Mouse (Mus musculus) stomach, embryonic 16.5 days (tissue): ENCODE results near the gene Rassf3. TPM values are rescaled to one million over a fixed set of nuclear protein-coding genes. Genes with fewer than 3 reads are reported as not detected.

ENCODE experiments used
- ATAC-seq: fragments of 200-750 bp; cut with Nextera tagmentation; 2 replicates; pipeline ENCODE4 v1.8.0; 2017; ENCODE audit warnings: moderate number of reproducible peaks, moderate TSS enrichment; ENCODE audit not compliant: insufficient read depth, low FRiP score
- H3K27ac ChIP-seq: fragments of 300-500 bp; sonication (generic); 2 replicates; pipeline ENCODE4 v1.5.1; 2014; ENCODE audit warnings: low read length
- H3K27me3 ChIP-seq: fragments of 300-500 bp; sonication (generic); 2 replicates; pipeline ENCODE4 v1.6.1; 2014; ENCODE audit warnings: low read length, control low read depth, mixed read lengths; ENCODE audit not compliant: control insufficient read depth, insufficient read depth
- H3K36me3 ChIP-seq: fragments of 300-500 bp; sonication (generic); 2 replicates; pipeline ENCODE4 v1.6.1; 2014; ENCODE audit warnings: low read length; ENCODE audit not compliant: control insufficient read depth, insufficient read depth
- H3K4me1 ChIP-seq: fragments of 300-500 bp; sonication (generic); 2 replicates; pipeline ENCODE4 v1.6.1; 2014; ENCODE audit warnings: low read length, control low read depth, mixed read lengths; ENCODE audit not compliant: control insufficient read depth, insufficient read depth
- H3K4me2 ChIP-seq: fragments of 300-500 bp; sonication (generic); 2 replicates; pipeline ENCODE4 v1.6.1; 2014; ENCODE audit warnings: low read depth, low read length, mixed read lengths
- H3K4me3 ChIP-seq: fragments of 300-500 bp; sonication (generic); replicated peaks from 2 replicates; pipeline ENCODE4 v1.5.1; 2014; ENCODE audit warnings: mild to moderate bottlenecking, low read length
- H3K9ac ChIP-seq: fragments of 300-500 bp; sonication (generic); 2 replicates; pipeline ENCODE4 v1.6.1; 2014; ENCODE audit warnings: low read length
- H3K9me3 ChIP-seq: fragments of 300-500 bp; sonication (generic); replicated peaks from 2 replicates; pipeline ENCODE4 v1.6.1; 2016; ENCODE audit warnings: low read length, control low read depth; ENCODE audit not compliant: control insufficient read depth
- WGBS: fragments of 180-500 bp; shearing (Covaris S2); extraction: QIAGEN DNeasy Blood & Tissue Kit; methylation state at CpG from one replicate; pipeline ENCODE4 v1.1.7; 2014; 5-methylcytosine and 5-hydroxymethylcytosine counted together
- polyA plus RNA-seq: library from polyadenylated mRNA; unstranded; fragments of >200 nt; fragmentation: Nextera tagmentation; extraction: Ambion mirVana; gene quantifications from 2 replicates; pipeline ENCODE4 v1.2.1, GENCODE M21; 2015

The Rassf3 gene
- polyA plus RNA-seq, 1 experiment from 2014 or later: 22.0 TPM

DNA sequence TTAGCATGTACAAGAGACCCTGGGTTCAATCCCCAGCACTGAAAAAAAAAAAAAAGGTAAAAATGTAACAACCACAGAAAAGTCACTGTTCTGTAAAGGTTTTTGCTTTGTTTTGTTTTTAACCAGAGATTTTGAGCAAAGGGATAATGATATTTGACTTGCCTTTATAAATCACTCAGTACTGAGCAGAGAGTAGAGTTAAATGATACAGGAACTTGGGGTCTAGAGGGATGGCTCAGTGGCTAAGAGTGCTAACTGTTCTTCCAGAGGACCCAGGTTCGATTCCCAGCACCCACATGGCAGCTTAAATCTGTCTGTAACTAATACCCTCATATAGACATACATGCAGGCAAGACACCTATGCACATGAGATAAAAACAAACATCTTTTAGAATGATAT lies 3.8 kb upstream of the Rassf3 start:
- Histone ChIP-seq H3K9ac (no peak overlapping the region), H3K4me2 (no peak overlapping the region), H3K27me3 (no peaks in the 10 kb centered on the region), H3K4me3 (no peak overlapping the region), H3K9me3 (no peaks in the 10 kb centered on the region), H3K36me3 (no peaks in the 10 kb centered on the region), H3K27ac (no peak overlapping the region), H3K4me1 (peaks cover 4% of the 10 kb centered on the region)
- ATAC-seq: no peak
- WGBS: 87% methylated on average over 1 of the region's 1 CpGs

DNA sequence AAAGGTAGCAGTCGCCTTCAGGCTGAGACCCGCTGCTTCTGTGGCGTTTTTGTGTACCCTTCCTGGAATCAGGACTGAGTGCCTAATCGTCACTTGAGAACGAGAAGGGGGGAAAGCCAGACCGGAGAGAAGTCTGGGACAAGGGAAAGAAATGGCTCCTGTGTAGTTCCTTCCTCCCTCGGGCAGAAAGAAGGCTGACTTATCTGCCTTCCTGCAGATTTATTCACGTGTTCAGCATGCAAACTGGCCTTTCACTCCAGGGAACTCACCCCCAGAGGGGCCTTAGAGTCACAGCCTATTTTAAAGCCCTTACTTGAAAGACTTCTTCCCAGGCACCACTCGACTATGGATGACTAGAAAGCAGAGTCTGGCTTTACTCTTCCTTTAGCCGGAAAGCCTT lies 1.3 kb upstream of the Rassf3 start:
- Histone ChIP-seq H3K9me3 (no peaks in the 10 kb centered on the region), H3K27ac (peak overlapping the region; percentile 80), H3K9ac (peak overlapping the region; percentile 67; the same call in 1 of the 2 replicates), H3K4me1 (peaks cover 26% of the 10 kb centered on the region), H3K4me3 (0 out of 2 replicates have a peak overlapping the region, but pooled peaks have one; percentile 4), H3K27me3 (no peaks in the 10 kb centered on the region), H3K36me3 (no peaks in the 10 kb centered on the region), H3K4me2 (peak overlapping the region; percentile 75; the same call in 1 of the 2 replicates)
- WGBS: 25% methylated on average over 10 of the region's 10 CpGs
- no peak for ATAC-seq

DNA sequence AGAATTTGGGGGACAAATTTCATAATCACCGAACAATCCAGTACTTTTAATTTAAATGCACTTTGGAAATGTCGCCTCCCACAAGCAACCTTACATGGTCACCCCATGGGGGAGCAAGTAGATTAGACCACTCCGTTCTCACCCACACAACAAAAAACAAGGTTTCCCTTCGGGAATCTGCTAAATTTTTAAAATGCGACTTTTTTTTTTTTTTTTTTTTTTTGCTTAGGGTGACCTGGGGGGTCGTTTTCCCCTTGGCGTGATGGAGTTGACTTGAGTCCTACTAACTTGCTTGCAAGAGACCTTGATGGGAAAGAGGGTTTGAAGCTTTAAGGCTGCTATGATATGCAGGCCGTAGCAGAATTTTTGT lies 806 bp upstream of the Rassf3 start:
- Histone ChIP-seq H3K4me2 (peak overlapping the region; percentile 75), H3K4me3 (peak overlapping the region; percentile 95), H3K36me3 (no peaks in the 10 kb centered on the region), H3K9me3 (no peaks in the 10 kb centered on the region), H3K27ac (peak overlapping the region; percentile 80), H3K9ac (peak overlapping the region; percentile 67), H3K27me3 (no peaks in the 10 kb centered on the region), H3K4me1 (peaks cover 31% of the 10 kb centered on the region)
- ATAC-seq: no peak
- 22% methylated on average over 8 of the region's 8 CpGs for WGBS

DNA sequence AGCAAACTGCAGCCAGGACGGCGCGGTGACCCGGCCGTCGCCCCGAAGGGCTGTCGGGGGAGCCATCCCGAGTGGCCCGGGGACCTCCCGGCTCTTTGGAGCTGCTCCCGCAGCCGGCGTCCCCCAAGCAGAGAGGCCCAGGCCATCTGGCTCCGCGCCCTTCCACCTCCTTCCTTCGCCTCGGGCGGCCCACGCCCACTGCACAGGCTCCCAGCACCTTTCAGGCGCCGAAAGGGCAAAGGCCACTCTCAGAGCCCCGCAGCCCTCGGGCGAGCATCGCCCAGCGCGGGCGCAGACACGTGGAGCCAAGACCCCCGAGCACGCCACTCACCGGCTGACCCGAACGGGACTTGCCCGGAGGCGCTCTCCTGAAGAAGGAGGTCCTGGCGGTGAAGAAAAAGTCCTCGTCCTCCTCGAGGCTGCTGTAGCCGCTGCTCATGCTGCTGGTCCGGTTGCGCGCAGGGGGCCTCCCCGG lies 438 bp downstream of the Rassf3 start:
- no peaks in the 10 kb centered on the region for H3K27me3 ChIP-seq
- peak overlapping the region; percentile 75 for H3K4me2 ChIP-seq
- ATAC-seq: peak; percentile 46
- peaks cover 39% of the 10 kb centered on the region for H3K4me1 ChIP-seq
- no peaks in the 10 kb centered on the region for H3K9me3 ChIP-seq
- WGBS: under 1% methylated on average over 45 of the region's 45 CpGs
- H3K9ac ChIP-seq: peak overlapping the region; percentile 95
- no peaks in the 10 kb centered on the region for H3K36me3 ChIP-seq
- peak overlapping the region; percentile 88 for H3K27ac ChIP-seq
- H3K4me3 ChIP-seq: peak overlapping the region; percentile 95

DNA sequence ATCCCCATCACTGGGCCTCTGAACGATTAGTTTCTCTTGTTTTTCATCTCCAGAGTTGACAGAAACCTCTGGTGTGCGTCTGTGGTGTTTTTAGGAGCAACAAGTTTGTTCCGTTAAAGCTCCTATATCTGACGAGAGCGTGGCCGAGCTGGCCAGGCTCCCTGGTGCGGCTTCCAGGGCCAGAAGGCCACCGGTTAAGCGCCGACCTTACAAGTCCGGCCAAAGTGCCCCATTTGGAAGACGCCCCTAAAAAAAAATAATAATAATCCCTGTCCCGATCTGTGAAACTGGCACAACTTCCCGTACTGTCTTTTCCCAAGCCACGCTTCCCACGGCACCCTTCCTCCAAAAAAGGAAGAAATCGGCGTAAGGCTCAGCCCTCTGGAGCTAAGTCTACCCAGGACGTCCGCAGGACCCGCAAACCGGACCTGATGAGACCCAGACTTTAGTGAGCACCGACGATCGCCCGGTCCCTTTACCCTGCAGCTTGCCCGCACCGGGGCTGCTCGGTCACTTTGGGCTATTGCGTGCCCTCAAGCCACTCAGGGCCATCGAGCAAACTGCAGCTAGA lies 961 bp downstream of the Rassf3 start:
- no peak for ATAC-seq

DNA sequence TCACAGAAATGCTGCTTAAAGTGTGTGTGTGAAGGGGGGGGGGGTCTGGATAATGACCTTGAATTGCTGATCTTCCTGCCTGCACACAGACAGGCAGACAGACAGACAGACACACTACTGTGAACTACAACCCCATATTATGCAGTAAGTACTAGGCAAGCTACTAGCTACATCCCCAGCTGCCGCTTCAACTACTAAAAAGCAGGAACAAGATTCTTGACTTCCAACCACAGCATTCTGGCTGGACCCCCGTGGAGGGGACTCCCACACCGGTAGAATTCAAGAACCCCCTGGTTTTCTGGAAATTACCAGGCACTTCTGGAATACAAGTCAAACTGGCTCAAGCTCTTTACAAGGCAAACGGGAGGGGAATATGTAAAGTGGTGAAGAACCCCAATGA lies 1.9 kb downstream of the Rassf3 start:
- ATAC-seq: no peak
- H3K4me1 ChIP-seq: peaks cover 47% of the 10 kb centered on the region
- no peaks in the 10 kb centered on the region for H3K9me3 ChIP-seq

More for the DNA sequence above, 961 bp downstream of the Rassf3 start:
- Histone ChIP-seq H3K4me2 (peak overlapping the region; percentile 75), H3K4me3 (peak overlapping the region; percentile 95), H3K27me3 (no peaks in the 10 kb centered on the region), H3K9me3 (no peaks in the 10 kb centered on the region), H3K27ac (peak overlapping the region; percentile 88), H3K36me3 (no peaks in the 10 kb centered on the region), H3K4me1 (peaks cover 39% of the 10 kb centered on the region), H3K9ac (peak overlapping the region; percentile 95)
- 1% methylated on average over 31 of the region's 31 CpGs for WGBS

DNA sequence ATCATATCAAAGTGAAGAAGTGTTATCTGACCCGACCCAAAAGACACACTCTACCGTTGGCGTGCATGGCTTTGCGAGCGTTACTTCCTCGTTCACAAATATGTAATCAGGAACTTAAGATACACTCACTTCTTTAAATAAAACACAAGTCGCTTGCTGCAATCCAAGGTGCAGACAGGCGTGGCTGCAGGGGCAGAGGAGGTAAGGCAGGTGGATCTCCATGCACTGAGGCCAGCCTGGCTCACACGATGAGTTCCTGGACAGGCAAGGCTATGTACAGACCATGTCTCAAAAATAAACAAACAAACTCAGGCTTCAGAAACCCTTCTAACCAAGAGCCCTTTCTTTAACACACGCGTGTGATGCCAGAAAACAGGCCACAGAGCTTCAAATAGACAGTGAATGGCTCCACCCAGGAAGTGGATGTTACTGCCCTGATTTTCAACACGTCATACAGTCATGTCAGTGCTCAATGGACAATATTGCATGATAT lies 2.4 kb downstream of the Rassf3 start:
- Histone ChIP-seq H3K9me3 (no peaks in the 10 kb centered on the region), H3K9ac (peak overlapping the region; percentile 43), H3K27ac (peak overlapping the region; percentile 88), H3K4me1 (peaks cover 53% of the 10 kb centered on the region), H3K27me3 (no peaks in the 10 kb centered on the region), H3K4me2 (peak overlapping the region; percentile 75), H3K36me3 (no peaks in the 10 kb centered on the region), H3K4me3 (peak overlapping the region; percentile 95)
- WGBS: 24% methylated on average over 12 of the region's 12 CpGs
- no peak for ATAC-seq

More for the DNA sequence above, 1.9 kb downstream of the Rassf3 start:
- peak overlapping the region; percentile 95 for H3K4me3 ChIP-seq
- no peaks in the 10 kb centered on the region for H3K36me3 ChIP-seq
- WGBS: 14% methylated on average over 4 of the region's 4 CpGs
- peak overlapping the region; percentile 95 for H3K9ac ChIP-seq
- peak overlapping the region; percentile 75 for H3K4me2 ChIP-seq
- H3K27me3 ChIP-seq: no peaks in the 10 kb centered on the region
- peak overlapping the region; percentile 88 for H3K27ac ChIP-seq

DNA sequence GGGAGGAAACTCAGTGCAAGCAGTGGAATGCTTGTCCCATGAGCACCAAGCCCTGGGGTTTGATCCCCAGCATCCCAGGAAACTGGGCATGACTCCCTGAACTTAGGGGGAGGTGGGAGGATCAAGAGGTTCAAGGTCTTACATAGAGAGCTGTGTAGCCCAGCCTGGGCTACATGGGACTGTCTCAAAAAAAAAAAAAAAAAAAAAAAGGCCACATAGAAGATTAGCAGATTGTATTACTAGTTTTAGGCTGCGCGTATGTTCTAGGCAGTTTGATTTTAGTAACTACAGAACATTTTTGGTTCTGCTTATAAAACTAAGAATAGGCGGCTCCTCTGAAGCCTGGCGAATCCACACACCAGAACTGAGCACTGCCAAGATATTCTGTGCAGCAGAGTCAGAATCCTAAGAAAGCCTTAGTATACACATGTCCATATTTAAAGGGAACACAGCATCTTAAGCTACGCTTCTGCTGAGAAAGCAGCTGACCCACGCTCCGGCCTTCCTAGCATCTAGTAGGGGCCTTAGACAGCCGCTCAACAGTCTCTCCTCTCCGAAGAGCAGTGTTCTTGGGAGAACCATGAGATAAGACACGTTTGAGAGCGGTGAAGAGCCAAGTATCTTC lies 3.4 kb downstream of the Rassf3 start:
- Histone ChIP-seq H3K4me3 (peak overlapping the region; percentile 95), H3K9ac (peak overlapping the region; percentile 1; the same call in 1 of the 2 replicates), H3K4me1 (peaks cover 63% of the 10 kb centered on the region), H3K4me2 (peak overlapping the region; percentile 75), H3K27ac (peak overlapping the region; percentile 88), H3K9me3 (no peaks in the 10 kb centered on the region), H3K36me3 (no peaks in the 10 kb centered on the region), H3K27me3 (no peaks in the 10 kb centered on the region)
- no peak for ATAC-seq
- WGBS: 67% methylated on average over 11 of the region's 11 CpGs

DNA sequence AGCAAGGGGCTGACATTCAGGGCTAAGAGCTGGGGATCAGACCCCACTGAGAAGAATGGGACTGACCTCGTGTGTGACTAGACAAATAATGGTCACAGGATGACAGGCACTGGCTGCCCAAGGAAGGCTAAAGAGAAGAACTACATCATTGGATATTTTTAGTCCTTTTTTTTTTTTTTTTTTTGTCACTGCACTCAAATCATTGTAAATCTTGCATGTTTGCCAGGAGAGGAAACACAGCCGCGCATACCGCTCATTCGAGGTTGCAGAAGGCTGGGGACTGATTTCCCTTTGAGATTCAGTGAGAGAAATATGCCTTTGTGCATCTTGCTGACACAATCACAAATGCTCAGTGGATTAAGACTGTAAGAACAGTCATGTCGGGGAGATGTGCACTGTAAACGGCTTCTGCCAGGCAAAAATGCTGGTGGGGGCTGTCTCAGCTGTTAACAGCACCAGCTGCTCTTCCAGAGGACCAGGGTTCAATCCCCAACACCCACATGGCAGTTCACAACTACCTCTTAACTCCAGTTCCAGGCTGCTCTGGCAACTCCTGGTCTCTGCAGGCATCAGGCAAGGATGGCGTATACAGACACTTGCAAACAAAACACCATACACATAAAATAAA lies 4.5 kb downstream of the Rassf3 start:
- H3K4me1 ChIP-seq: peaks cover 60% of the 10 kb centered on the region
- H3K36me3 ChIP-seq: no peaks in the 10 kb centered on the region
- no peak overlapping the region for H3K4me3 ChIP-seq
- 30% methylated on average over 8 of the region's 8 CpGs for WGBS
- H3K9me3 ChIP-seq: no peaks in the 10 kb centered on the region
- ATAC-seq: no peak
- H3K9ac ChIP-seq: no peak overlapping the region
- no peak overlapping the region for H3K4me2 ChIP-seq
- no peaks in the 10 kb centered on the region for H3K27me3 ChIP-seq
- peak overlapping the region; percentile 88 for H3K27ac ChIP-seq
